Mouse (Mus musculus): ENCODE results near the gene Cdc42ep2. TPM values are rescaled to one million over a fixed set of nuclear protein-coding genes. Genes with fewer than 3 reads are reported as not detected.
A peak's percentile ranks its signal among the peaks of the same experiment; 100 is the strongest.

The Cdc42ep2 gene
- polyA plus RNA-seq, 1 experiment from 2014 or later = 12.3 TPM

- Histone ChIP-seq H3K9me3 (ENCODE audit: control insufficient read depth, low read length) (no peaks in the 10 kb centered on the region), H3K4me2 (ENCODE audit: low read length) (no peak overlapping the region), H3K27me3 (ENCODE audit: control insufficient read depth, insufficient read depth, low read length) (no peaks in the 10 kb centered on the region), H3K9ac (replicated peaks; ENCODE audit: low read length) (no peak overlapping the region), H3K4me1 (ENCODE audit: control insufficient read depth, insufficient read depth, low read length) (peaks cover 8% of the 10 kb centered on the region; the same call in 1 of the 2 replicates), H3K27ac (replicated peaks; ENCODE audit: low read depth, low read length) (no peak overlapping the region), H3K36me3 (ENCODE audit: control insufficient read depth, insufficient read depth, low read length) (no peaks in the 10 kb centered on the region), H3K4me3 (replicated peaks; ENCODE audit: low read depth, low read length) (no peak overlapping the region)
- WGBS = 82% methylated on average over 11 of the region's 11 CpGs
- ATAC-seq (ENCODE audit: low FRiP score, low TSS enrichment) = no peak
- DNase-seq = no peak
These were observed 2.4 kb upstream of the Cdc42ep2 start for GRCm38 (mm10) chr19:5927026-5927425.

- H3K9me3 ChIP-seq (ENCODE audit: control insufficient read depth, low read length) = no peaks in the 10 kb centered on the region
- H3K27ac ChIP-seq (replicated peaks; ENCODE audit: low read depth, low read length) = peak overlapping the region; percentile 77; the same call in 1 of the 2 replicates
- peak overlapping the region; percentile 62 for H3K9ac ChIP-seq (replicated peaks; ENCODE audit: low read length)
- peaks cover 12% of the 10 kb centered on the region for H3K4me1 ChIP-seq (ENCODE audit: control insufficient read depth, insufficient read depth, low read length)
- H3K36me3 ChIP-seq (ENCODE audit: control insufficient read depth, insufficient read depth, low read length) = no peaks in the 10 kb centered on the region
- H3K27me3 ChIP-seq (ENCODE audit: control insufficient read depth, insufficient read depth, low read length) = no peaks in the 10 kb centered on the region
- ATAC-seq (ENCODE audit: low FRiP score, low TSS enrichment) (no peak), DNase-seq (no peak)
- 29% methylated on average over 11 of the region's 11 CpGs for WGBS
- H3K4me3 ChIP-seq (replicated peaks; ENCODE audit: low read depth, low read length) = peak overlapping the region; percentile 61
- H3K4me2 ChIP-seq (ENCODE audit: low read length) = peak overlapping the region; percentile 89
These were observed 767 bp upstream of the Cdc42ep2 start for GRCm38 (mm10) chr19:5925311-5925855.

- no peaks in the 10 kb centered on the region for H3K9me3 ChIP-seq (ENCODE audit: control insufficient read depth, low read length)
These were observed 465 bp downstream of the Cdc42ep2 start for GRCm38 (mm10) chr19:5923990-5924712.

DNA sequence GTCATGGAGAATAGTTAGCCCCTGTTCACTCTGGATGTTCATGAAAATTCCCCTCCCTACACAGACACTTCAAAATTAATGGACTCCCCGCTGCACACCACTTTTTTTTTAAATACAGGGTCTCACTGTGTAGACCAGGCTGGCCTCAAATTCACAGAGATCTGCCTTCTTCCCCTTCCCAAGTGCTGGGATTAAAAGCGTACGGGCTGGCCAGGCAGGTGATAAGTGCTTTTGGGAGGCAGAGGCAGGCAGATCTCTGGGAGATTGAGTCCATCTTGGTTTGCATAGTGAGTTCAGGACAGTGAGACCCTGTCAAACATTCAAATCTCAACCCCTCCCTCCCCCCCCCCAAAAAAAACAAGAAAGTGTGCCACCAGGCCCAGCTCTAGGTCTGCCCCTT lies 1.7 kb downstream of the Cdc42ep2 start:
- H3K36me3 ChIP-seq (ENCODE audit: control insufficient read depth, insufficient read depth, low read length) = peaks cover 6% of the 10 kb centered on the region
- H3K4me2 ChIP-seq (ENCODE audit: low read length) = no peak overlapping the region; the same call in 1 of the 2 replicates
- H3K9me3 ChIP-seq (ENCODE audit: control insufficient read depth, low read length) = no peaks in the 10 kb centered on the region
- no peak overlapping the region for H3K4me3 ChIP-seq (replicated peaks; ENCODE audit: low read depth, low read length)
- no peaks in the 10 kb centered on the region for H3K27me3 ChIP-seq (ENCODE audit: control insufficient read depth, insufficient read depth, low read length)
- no peak overlapping the region for H3K27ac ChIP-seq (replicated peaks; ENCODE audit: low read depth, low read length)
- 94% methylated on average over 3 of the region's 3 CpGs for WGBS
- no peak for ATAC-seq (ENCODE audit: low FRiP score, low TSS enrichment)
- no peak for DNase-seq
- 0 out of 2 replicates have a peak overlapping the region, but pooled peaks have one; percentile 20 for H3K9ac ChIP-seq (replicated peaks; ENCODE audit: low read length)
- H3K4me1 ChIP-seq (ENCODE audit: control insufficient read depth, insufficient read depth, low read length) = peaks cover 12% of the 10 kb centered on the region

More at GRCm38 (mm10) chr19:5923990-5924712, 465 bp downstream of the Cdc42ep2 start:
- H3K36me3 ChIP-seq (ENCODE audit: control insufficient read depth, insufficient read depth, low read length) = no peaks in the 10 kb centered on the region
- peaks cover 12% of the 10 kb centered on the region for H3K4me1 ChIP-seq (ENCODE audit: control insufficient read depth, insufficient read depth, low read length)
- H3K9ac ChIP-seq (replicated peaks; ENCODE audit: low read length) = peak overlapping the region; percentile 62
- peak overlapping the region; percentile 61 for H3K4me3 ChIP-seq (replicated peaks; ENCODE audit: low read depth, low read length)
- H3K4me2 ChIP-seq (ENCODE audit: low read length) = peak overlapping the region; percentile 89
- peak; percentile 98 for DNase-seq
- ATAC-seq (ENCODE audit: low FRiP score, low TSS enrichment) = peak; percentile 84
- no peaks in the 10 kb centered on the region for H3K27me3 ChIP-seq (ENCODE audit: control insufficient read depth, insufficient read depth, low read length)
- WGBS = under 1% methylated on average over 38 of the region's 38 CpGs
- peak overlapping the region; percentile 77 for H3K27ac ChIP-seq (replicated peaks; ENCODE audit: low read depth, low read length)

DNA sequence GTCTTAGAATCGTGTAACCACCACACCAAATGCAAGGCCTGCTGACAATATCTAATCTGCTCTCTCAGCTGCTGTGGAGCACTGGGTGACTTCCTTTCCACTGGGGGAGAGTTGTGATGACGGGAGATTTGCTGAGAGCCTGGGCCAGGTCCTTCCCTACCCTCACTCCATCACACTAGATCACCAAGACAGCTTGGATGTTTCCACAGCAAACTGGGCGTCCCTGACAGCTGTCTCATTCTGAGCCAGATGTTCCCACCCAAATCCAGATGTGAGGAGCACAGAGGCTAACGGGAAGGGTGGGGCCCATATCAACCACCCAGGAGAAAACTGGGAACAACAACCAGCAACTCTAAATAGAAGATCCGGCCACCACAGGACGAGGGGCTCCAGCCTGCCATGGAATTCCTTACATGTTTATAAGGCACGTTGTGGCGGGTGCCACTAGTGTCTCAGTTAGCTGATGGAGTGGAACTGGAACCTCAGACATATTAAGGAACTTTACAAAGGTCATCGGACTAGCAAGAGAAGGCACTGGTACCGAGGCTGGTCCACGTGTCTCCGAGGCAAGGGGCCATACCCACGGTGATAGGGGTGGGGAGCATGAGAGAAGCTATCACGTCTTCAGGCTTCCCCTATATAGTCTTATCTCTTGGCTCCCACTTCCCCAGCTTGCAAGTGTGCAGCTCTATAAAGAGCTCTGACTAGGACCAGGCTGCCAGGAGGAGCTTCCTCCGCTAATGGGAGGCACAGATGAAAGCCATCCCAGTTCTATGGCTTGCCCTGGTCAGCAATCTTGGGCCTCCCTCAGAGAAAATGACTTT lies 2.3 kb downstream of the Cdc42ep2 start:
- Histone ChIP-seq H3K36me3 (ENCODE audit: control insufficient read depth, insufficient read depth, low read length) (peaks cover 12% of the 10 kb centered on the region), H3K27ac (replicated peaks; ENCODE audit: low read depth, low read length) (no peak overlapping the region), H3K9me3 (ENCODE audit: control insufficient read depth, low read length) (no peaks in the 10 kb centered on the region), H3K27me3 (ENCODE audit: control insufficient read depth, insufficient read depth, low read length) (no peaks in the 10 kb centered on the region), H3K4me1 (ENCODE audit: control insufficient read depth, insufficient read depth, low read length) (peaks cover 12% of the 10 kb centered on the region), H3K9ac (replicated peaks; ENCODE audit: low read length) (0 out of 2 replicates have a peak overlapping the region, but pooled peaks have one; percentile 20), H3K4me2 (ENCODE audit: low read length) (peak overlapping the region; percentile 24; the same call in 1 of the 2 replicates), H3K4me3 (replicated peaks; ENCODE audit: low read depth, low read length) (no peak overlapping the region)
- DNase-seq = no peak
- 82% methylated on average over 15 of the region's 15 CpGs for WGBS
- ATAC-seq (ENCODE audit: low FRiP score, low TSS enrichment) = no peak

DNA sequence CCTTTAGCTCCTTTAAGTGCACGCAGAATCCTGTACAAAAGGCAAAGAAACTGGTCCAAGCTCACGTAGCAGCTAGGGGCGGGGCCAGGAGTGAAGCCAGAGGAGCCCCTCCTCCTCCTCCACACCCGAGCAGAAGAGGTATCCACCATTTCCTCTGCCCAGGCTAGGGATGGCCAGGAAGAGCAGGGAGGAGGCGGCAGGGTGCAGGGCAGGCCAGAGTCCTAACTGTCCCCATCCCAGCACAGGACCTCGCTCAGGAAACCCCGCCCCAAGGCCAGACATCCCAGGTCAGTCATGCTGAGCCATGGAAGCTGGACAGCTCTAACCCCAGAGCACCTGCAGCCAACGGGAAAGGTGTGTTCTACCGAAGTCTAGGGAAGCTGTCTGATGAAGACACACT lies 2.9 kb downstream of the Cdc42ep2 start:
- Histone ChIP-seq H3K4me2 (ENCODE audit: low read length) (peak overlapping the region; percentile 24), H3K4me1 (ENCODE audit: control insufficient read depth, insufficient read depth, low read length) (peaks cover 12% of the 10 kb centered on the region), H3K9ac (replicated peaks; ENCODE audit: low read length) (no peak overlapping the region; the same call in 1 of the 2 replicates), H3K4me3 (replicated peaks; ENCODE audit: low read depth, low read length) (no peak overlapping the region), H3K36me3 (ENCODE audit: control insufficient read depth, insufficient read depth, low read length) (peaks cover 16% of the 10 kb centered on the region), H3K27me3 (ENCODE audit: control insufficient read depth, insufficient read depth, low read length) (no peaks in the 10 kb centered on the region), H3K27ac (replicated peaks; ENCODE audit: low read depth, low read length) (no peak overlapping the region), H3K9me3 (ENCODE audit: control insufficient read depth, low read length) (no peaks in the 10 kb centered on the region)
- whole genome bisulfite sequencing = 20% methylated on average over 9 of the region's 9 CpGs
- DNase-seq = no peak
- ATAC-seq (ENCODE audit: low FRiP score, low TSS enrichment) = no peak

- 24% methylated on average over 13 of the region's 13 CpGs for WGBS
- peaks cover 27% of the 10 kb centered on the region for H3K4me1 ChIP-seq (ENCODE audit: control insufficient read depth, insufficient read depth, low read length)
- peaks cover 16% of the 10 kb centered on the region for H3K36me3 ChIP-seq (ENCODE audit: control insufficient read depth, insufficient read depth, low read length)
- peak within 1 kb of the TSS; percentile 79 for H3K4me2 ChIP-seq (ENCODE audit: low read length)
- DNase-seq (no peak), ATAC-seq (ENCODE audit: low FRiP score, low TSS enrichment) (no peak; the same call in 1 of the 2 replicates)
- peak within 1 kb of the TSS; percentile 95 for H3K4me3 ChIP-seq (replicated peaks; ENCODE audit: low read depth, low read length)
- H3K9me3 ChIP-seq (ENCODE audit: control insufficient read depth, low read length) = no peaks in the 10 kb centered on the region
- H3K9ac ChIP-seq (replicated peaks; ENCODE audit: low read length) = peak within 1 kb of the TSS; percentile 81
- H3K27ac ChIP-seq (replicated peaks; ENCODE audit: low read depth, low read length) = peak within 1 kb of the TSS; percentile 77
- H3K27me3 ChIP-seq (ENCODE audit: control insufficient read depth, insufficient read depth, low read length) = no peaks in the 10 kb centered on the region
These were observed 11.5 kb downstream of the Cdc42ep2 start, which contains the start of gene Dpf2 for GRCm38 (mm10) chr19:5913007-5913719. Gene Dpf2 (minus strand): TSS chr19:5913010.

All from midbrain, embryonic 14.5 days (tissue).